Comparison of ENCODE assay signal across 24 mouse cellular contexts in the genomic region with DNA sequence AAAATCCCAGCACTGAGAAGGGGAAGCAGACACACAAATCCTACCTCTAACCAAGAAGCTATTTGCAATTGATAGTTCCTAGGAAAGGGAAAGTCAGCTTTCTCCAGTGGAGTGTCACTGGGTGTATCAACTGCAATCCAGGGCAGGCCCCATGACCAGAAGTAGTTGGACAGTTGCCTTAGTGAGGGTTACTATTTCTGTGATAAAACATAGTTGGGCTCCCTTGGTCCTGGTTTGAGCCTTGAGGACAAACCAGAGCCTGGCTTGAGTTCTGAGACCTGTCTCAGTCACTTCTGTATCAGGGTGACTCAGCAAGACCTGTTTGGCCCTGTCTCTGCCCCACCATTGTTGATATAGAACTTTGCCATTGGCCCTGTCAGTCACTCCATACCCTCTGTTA.
"Had no signal": no experiment of that assay in that cellular context is flagged by ENCODE, and none has a peak within 500 bp of the region (broad histone marks: within the 10 kb centered on the region; RNA-seq: fewer than 3 reads in every experiment).

No protein-coding gene starts in this region.

- H3K9me3 ChIP-seq: heart, embryonic 13.5 days; heart, embryonic 15.5 days; hindbrain, embryonic 13.5 days; hindbrain, embryonic 15.5 days; kidney, embryonic 15.5 days; limb, embryonic 10.5 days; limb, embryonic 12.5 days; liver, embryonic 13.5 days; liver, embryonic 15.5 days had no signal

- DNase-seq: forebrain, postnatal 0 days; gastrocnemius, postnatal 36 days; heart, postnatal 14 days; kidney, adult 11 months; kidney, adult 2 months; kidney, adult 9 months; kidney, postnatal 14 days; kidney, postnatal 4 days; liver; liver, embryonic 13.5 days; liver, postnatal 0 days had no signal

- H3K4me3 ChIP-seq: heart, adult 2 months; heart, embryonic 13.5 days; heart, embryonic 15.5 days; hindbrain, embryonic 13.5 days; hindbrain, embryonic 15.5 days; kidney, embryonic 15.5 days; layer of hippocampus, adult 2 months; left cerebral cortex, adult 2 months; limb, embryonic 10.5 days; limb, embryonic 12.5 days; liver, embryonic 13.5 days; liver, embryonic 15.5 days had no signal

- H3K4me1 ChIP-seq: heart, embryonic 13.5 days; heart, embryonic 15.5 days; hindbrain, embryonic 13.5 days; hindbrain, embryonic 15.5 days; kidney, embryonic 15.5 days; limb, embryonic 10.5 days; limb, embryonic 12.5 days; liver, embryonic 13.5 days; liver, embryonic 15.5 days had no signal

- H3K36me3 ChIP-seq: heart, embryonic 13.5 days; heart, embryonic 15.5 days; hindbrain, embryonic 13.5 days; hindbrain, embryonic 15.5 days; kidney, embryonic 15.5 days; limb, embryonic 10.5 days; limb, embryonic 12.5 days; liver, embryonic 13.5 days; liver, embryonic 15.5 days had no signal

- H3K27me3 ChIP-seq: heart, embryonic 15.5 days; hindbrain, embryonic 13.5 days; hindbrain, embryonic 15.5 days; kidney, embryonic 15.5 days; limb, embryonic 12.5 days; liver, embryonic 13.5 days; liver, embryonic 15.5 days had no signal

- H3K27ac ChIP-seq: heart, adult 2 months; heart, embryonic 13.5 days; heart, embryonic 15.5 days; hindbrain, embryonic 13.5 days; hindbrain, embryonic 15.5 days; hindbrain, postnatal 0 days; kidney, embryonic 15.5 days; kidney, postnatal 0 days; layer of hippocampus, adult 2 months; left cerebral cortex, adult 2 months; limb, embryonic 10.5 days; limb, embryonic 12.5 days; liver, embryonic 13.5 days; liver, embryonic 15.5 days had no signal
